Mouse (Mus musculus) intestine, postnatal 0 days (tissue): ENCODE measurements around the gene Syne4. TPM values are rescaled to one million over a fixed set of nuclear protein-coding genes. Genes with fewer than 3 reads are reported as not detected.
A peak's percentile ranks its signal among the peaks of the same experiment; 100 is the strongest.

Experiments used
- ATAC-seq: fragments of 200-750 bp; cut with Nextera tagmentation; 2 replicates; pipeline ENCODE4 v1.8.0; 2017; ENCODE audit warnings: mild to moderate bottlenecking, moderate TSS enrichment, moderate library complexity
- H3K27ac ChIP-seq: fragments of 300-500 bp; sonication (generic); 2 replicates; pipeline ENCODE4 v1.5.1; 2014; ENCODE audit warnings: mild to moderate bottlenecking, low read depth, low read length, moderate library complexity
- H3K27me3 ChIP-seq: fragments of 300-500 bp; sonication (generic); replicated peaks from 2 replicates; pipeline ENCODE4 v1.6.1; 2014; ENCODE audit warnings: low read length, mixed read lengths; ENCODE audit not compliant: control insufficient read depth, insufficient read depth
- H3K36me3 ChIP-seq: fragments of 300-500 bp; sonication (generic); 2 replicates; pipeline ENCODE4 v1.6.1; 2014; ENCODE audit warnings: mild to moderate bottlenecking, moderate library complexity; ENCODE audit not compliant: control insufficient read depth, insufficient read depth
- H3K4me1 ChIP-seq: fragments of 300-500 bp; sonication (generic); replicated peaks from 2 replicates; pipeline ENCODE4 v1.6.1; 2014; ENCODE audit warnings: antibody characterized with exemption, low read length, mixed read lengths; ENCODE audit not compliant: control insufficient read depth, insufficient read depth
- H3K4me2 ChIP-seq: fragments of 300-500 bp; sonication (generic); replicated peaks from 2 replicates; pipeline ENCODE4 v1.6.1; 2014; ENCODE audit warnings: low read depth, mild to moderate bottlenecking, moderate library complexity
- H3K4me3 ChIP-seq: fragments of 300-500 bp; sonication (generic); 2 replicates; pipeline ENCODE4 v1.5.1; 2014; ENCODE audit warnings: low read depth, low read length
- H3K9ac ChIP-seq: fragments of 300-500 bp; sonication (generic); 2 replicates; pipeline ENCODE4 v1.6.1; 2014; ENCODE audit warnings: mild to moderate bottlenecking, low read depth, low read length
- H3K9me3 ChIP-seq: fragments of 300-500 bp; sonication (generic); 2 replicates; pipeline ENCODE4 v1.6.1; 2016; ENCODE audit warnings: mixed run types; ENCODE audit not compliant: control insufficient read depth
- CTCF ChIP-seq: sonication (generic); IDR thresholded peaks from 2 replicates; pipeline ENCODE4 v1.5.1; 2016; ENCODE audit warnings: low read depth, mild to moderate bottlenecking, control low read depth, antibody characterized with exemption, moderate library complexity
- WGBS: fragments of 180-500 bp; shearing (Covaris S2); extraction: QIAGEN DNeasy Blood & Tissue Kit; methylation state at CpG from one replicate; pipeline ENCODE4 v1.1.7; 2014; 5-methylcytosine and 5-hydroxymethylcytosine counted together
- polyA plus RNA-seq: library from polyadenylated mRNA; unstranded; fragments of >200 nt; fragmentation: Nextera tagmentation; extraction: Ambion mirVana; gene quantifications from 2 replicates; pipeline ENCODE4 v1.2.1, GENCODE M21; 2015

Syne4 gene
- polyA plus RNA-seq, 1 experiment from 2014 or later: 12.5 TPM

DNA sequence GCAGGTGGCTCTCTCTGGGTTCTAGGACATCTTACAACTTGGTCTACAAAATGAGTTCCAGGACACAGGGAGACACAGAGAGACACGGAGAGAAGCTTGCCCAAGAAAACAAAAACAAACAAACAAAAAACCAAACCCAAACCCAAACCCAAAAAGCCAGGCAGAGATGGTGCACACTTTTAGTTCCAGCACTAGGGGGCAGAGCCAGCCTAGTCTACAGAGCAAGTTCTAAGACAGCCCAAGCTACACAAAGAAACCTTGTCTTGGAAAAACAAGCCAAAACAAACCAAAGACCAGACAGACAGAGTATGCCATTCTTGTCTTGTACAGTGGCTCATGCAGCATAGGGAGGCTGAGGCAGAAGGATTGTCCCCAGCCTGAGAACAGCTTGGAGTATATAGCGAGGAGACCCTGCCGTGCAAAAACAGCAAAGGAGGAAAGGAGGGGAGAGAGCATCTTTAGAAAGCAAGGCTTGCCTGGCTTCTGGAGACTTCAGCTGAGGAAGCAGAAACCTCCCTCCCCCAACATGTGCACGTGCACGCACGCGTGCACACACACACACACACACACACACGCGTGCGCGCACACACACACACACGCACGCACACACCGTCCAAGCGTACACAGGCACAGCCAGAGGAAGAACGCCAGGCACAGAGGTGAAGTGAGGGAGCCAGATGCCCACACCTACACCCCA is 8.4 kb upstream of the Syne4 start:
- no peak for ATAC-seq

DNA sequence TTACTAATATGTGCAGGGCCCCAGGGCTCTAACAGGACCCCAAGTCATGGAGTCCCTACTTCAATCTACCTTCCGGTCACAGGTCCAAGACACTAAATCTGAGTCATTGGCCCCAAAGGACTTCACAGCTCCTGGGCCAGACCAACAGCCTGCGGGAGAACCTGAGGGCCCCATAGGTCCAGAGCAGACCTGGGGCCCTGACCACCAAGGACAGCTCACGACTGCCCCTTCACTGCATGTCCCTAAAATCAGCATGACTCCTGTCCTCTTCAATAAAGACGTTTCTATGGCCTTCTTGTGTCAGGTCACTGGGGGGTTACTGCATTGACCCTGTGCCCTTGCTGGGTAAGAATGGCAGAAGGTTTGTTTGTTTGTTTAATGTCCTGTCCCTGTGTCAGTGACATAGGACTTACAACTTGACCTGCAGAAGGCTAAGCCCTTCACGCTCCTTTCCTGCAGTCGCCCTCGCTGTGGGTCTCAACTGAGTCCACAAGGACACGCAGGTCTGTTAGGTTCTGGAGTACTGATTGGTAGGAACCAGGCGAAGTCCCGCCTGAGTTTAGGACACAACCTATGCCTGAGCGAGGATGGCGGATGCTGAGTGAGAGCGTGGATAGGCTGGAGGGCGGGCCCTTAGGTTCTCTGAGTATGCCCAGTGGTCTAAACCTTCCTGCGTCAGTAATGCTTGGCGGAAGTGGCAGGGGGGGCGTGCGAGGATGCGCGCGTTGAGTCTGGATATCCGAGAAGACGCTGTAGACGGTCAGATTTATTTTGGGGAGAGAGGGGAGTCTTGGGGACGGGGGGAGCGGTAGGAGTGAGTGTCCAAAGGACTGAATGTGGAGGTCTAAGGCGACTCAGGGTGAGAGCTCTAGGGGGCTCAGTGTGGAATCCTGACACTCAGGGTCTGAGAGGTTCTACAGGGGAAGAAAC is 6.3 kb upstream of the Syne4 start, which contains the start of gene Alkbh6:
Gene Alkbh6, plus strand, starts transcription at position 642 of the 930 bp plus-strand sequence.
- peaks cover 14% of the 10 kb centered on the region; the same call in 1 of the 2 replicates for H3K36me3 ChIP-seq
- peak within 1 kb of the TSS; percentile 57 for H3K9ac ChIP-seq
- 2% methylated on average over 27 of the region's 27 CpGs for WGBS
- peak; percentile 99 for ATAC-seq
- H3K9me3 ChIP-seq: no peaks in the 10 kb centered on the region
- no peak for TF ChIP-seq CTCF
- H3K27me3 ChIP-seq: no peaks in the 10 kb centered on the region
- peak within 1 kb of the TSS; percentile 71 for H3K4me3 ChIP-seq
- H3K4me1 ChIP-seq: peaks cover 4% of the 10 kb centered on the region; the same call in 1 of the 2 replicates
- H3K4me2 ChIP-seq: peak within 1 kb of the TSS; percentile 95
- peak within 1 kb of the TSS; percentile 23; the same call in 1 of the 2 replicates for H3K27ac ChIP-seq

More for the DNA sequence above, 8.4 kb upstream of the Syne4 start:
- H3K4me3 ChIP-seq: no peak overlapping the region
- 87% methylated on average over 16 of the region's 16 CpGs for WGBS
- H3K4me2 ChIP-seq: no peak overlapping the region
- TF ChIP-seq CTCF: peak; percentile 65
- 0 out of 2 replicates have a peak overlapping the region, but pooled peaks have one; percentile 41 for H3K27ac ChIP-seq
- H3K9ac ChIP-seq: no peak overlapping the region
- H3K27me3 ChIP-seq: no peaks in the 10 kb centered on the region
- peaks cover 11% of the 10 kb centered on the region; the same call in 1 of the 2 replicates for H3K36me3 ChIP-seq
- H3K9me3 ChIP-seq: no peaks in the 10 kb centered on the region
- H3K4me1 ChIP-seq: peaks cover 4% of the 10 kb centered on the region; the same call in 1 of the 2 replicates

DNA sequence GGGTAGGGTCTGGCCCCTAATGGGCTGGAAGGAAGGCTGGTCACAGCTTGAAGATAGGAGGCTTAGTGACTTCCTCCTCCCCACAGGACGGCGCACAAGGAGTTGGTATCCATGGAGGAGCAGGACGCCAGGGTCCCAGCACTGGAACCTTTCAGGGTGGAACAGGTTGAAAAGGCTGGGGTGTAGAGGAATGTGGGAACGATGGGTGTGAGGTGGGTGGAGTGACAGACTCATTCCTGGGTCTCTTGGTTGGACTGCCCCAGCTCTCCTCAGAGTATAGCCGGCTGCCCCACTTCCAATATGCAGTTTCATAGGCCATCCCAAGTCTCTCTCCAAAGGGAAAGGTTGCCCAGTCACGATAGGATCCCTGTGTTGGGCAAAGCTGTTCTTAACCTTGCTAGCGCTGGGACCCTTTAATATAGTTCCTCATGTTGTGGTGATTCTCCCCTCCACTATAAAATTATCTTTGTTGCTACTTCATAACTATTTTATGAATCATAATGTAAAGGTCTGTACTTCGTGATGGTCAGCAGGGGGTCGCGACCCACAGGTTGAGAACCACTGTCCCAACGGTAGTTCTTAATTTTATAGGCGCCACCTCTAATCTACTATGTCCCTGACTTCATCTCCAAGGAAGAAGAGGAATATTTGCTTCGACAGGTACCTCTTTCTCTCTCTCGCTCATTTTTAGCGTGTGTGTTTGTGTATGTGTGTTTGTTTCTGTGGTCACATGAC is 5.0 kb upstream of the Syne4 start:
- WGBS: 52% methylated on average over 15 of the region's 15 CpGs
- no peak for TF ChIP-seq CTCF
- Histone ChIP-seq H3K4me2 (peak overlapping the region; percentile 95), H3K36me3 (peaks cover 9% of the 10 kb centered on the region; the same call in 1 of the 2 replicates), H3K4me1 (peaks cover 4% of the 10 kb centered on the region; the same call in 1 of the 2 replicates), H3K27me3 (no peaks in the 10 kb centered on the region), H3K27ac (no peak overlapping the region), H3K9ac (peak overlapping the region; percentile 57; the same call in 1 of the 2 replicates), H3K9me3 (no peaks in the 10 kb centered on the region), H3K4me3 (peak overlapping the region; percentile 71)
- ATAC-seq: no peak

DNA sequence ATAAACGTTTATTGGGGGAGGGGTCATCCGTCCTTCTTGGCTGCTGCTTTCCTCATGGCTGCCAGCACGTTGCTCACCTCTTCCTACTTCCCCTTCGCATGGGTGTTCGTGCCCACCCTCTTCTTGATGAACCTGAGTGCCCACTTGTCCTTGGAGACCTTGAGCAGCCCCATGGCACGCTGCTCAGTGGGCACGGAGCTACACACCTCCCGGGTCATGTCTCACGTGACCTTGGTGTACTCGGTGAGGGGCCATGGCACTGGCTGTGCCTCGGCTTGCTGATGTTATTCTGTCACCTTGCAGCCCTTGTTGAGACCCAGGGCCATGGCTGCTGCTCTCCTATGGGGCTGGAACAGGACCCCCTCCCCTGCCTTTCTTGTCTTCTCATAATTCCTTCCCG is 4.5 kb upstream of the Syne4 start:
- ATAC-seq: no peak
- H3K4me1 ChIP-seq: peaks cover 4% of the 10 kb centered on the region; the same call in 1 of the 2 replicates
- H3K27me3 ChIP-seq: no peaks in the 10 kb centered on the region
- H3K27ac ChIP-seq: no peak overlapping the region
- H3K4me3 ChIP-seq: no peak overlapping the region
- H3K4me2 ChIP-seq: no peak overlapping the region
- H3K36me3 ChIP-seq: peaks cover 9% of the 10 kb centered on the region; the same call in 1 of the 2 replicates
- no peak overlapping the region for H3K9ac ChIP-seq
- 86% methylated on average over 12 of the region's 12 CpGs for WGBS
- no peak for TF ChIP-seq CTCF
- H3K9me3 ChIP-seq: no peaks in the 10 kb centered on the region

DNA sequence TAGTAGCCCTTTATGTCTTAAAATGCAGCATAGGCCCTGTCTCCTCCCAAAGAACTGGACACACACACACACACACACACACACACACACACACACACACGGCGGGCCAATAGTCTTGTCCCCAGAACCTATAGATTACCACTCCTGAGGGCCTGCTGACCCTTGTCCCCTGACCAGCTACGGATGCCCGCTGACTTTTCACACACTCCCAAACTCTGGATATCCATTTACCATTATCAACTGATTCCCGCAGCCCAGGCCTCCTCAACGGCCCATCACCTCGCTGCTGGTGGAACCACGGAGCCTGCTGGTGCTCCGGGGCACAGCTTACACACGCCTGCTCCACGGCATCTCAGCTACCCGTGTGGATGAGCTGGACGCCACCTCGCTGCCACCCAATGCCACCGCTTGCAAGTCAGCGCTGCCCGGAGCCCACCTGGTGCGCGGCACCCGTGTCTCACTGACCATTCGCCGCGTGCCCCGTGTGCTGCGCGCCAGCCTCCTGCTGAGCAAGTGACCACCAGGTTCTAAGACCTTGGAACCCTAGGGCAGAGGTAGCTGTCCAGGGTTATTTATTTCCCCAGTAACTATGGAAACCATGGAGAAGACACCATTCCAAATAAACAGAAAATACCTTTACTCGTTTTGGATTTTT is 814 bp upstream of the Syne4 start:
- H3K27me3 ChIP-seq: no peaks in the 10 kb centered on the region
- H3K9me3 ChIP-seq: no peaks in the 10 kb centered on the region
- H3K4me1 ChIP-seq: no peaks in the 10 kb centered on the region
- peaks cover 9% of the 10 kb centered on the region; the same call in 1 of the 2 replicates for H3K36me3 ChIP-seq
- 47% methylated on average over 25 of the region's 27 CpGs for WGBS
- no peak overlapping the region for H3K27ac ChIP-seq
- no peak for TF ChIP-seq CTCF
- no peak for ATAC-seq
- no peak overlapping the region for H3K9ac ChIP-seq
- no peak overlapping the region for H3K4me2 ChIP-seq
- no peak overlapping the region for H3K4me3 ChIP-seq
